Mouse (Mus musculus): ENCODE measurements at regions not wholly inside any gene's neighbourhood (a gene's known extent, or its start where the extent isn't known, plus 50 kb on each side); places are given as distances from the start of the nearest gene placed in this dataset.

- DNase-seq: no peak
Observed at GRCm38 (mm10) chr5:106051026-106051425, 174.7 kb downstream of the Zfp326 start.

- no peak for DNase-seq
Observed at GRCm38 (mm10) chr5:106044878-106045585, 168.7 kb downstream of the Zfp326 start.

- DNase-seq: no peak
Observed at GRCm38 (mm10) chr5:106038321-106038720, 162.0 kb downstream of the Zfp326 start.

- DNase-seq: peak; percentile 6
Observed at GRCm38 (mm10) chr5:106036176-106036575, 159.8 kb downstream of the Zfp326 start.

GRCm38 (mm10) chr5:106032956-106033355 is 156.6 kb downstream of the Zfp326 start:
- no peak for DNase-seq

- DNase-seq: no peak
Observed at GRCm38 (mm10) chr5:106026861-106027260, 150.5 kb downstream of the Zfp326 start.

GRCm38 (mm10) chr5:106004292-106004917 is 128.0 kb downstream of the Zfp326 start:
- DNase-seq: no peak

GRCm38 (mm10) chr5:106003321-106004291 is 127.2 kb downstream of the Zfp326 start:
- no peak for DNase-seq

- peak; percentile 9 for DNase-seq
Observed at GRCm38 (mm10) chr5:106002330-106002729, 126.0 kb downstream of the Zfp326 start.

GRCm38 (mm10) chr5:105994218-105994617 is 117.9 kb downstream of the Zfp326 start:
- no peak for DNase-seq

- DNase-seq: no peak
Observed at GRCm38 (mm10) chr5:105993066-105993760, 116.8 kb downstream of the Zfp326 start.

GRCm38 (mm10) chr5:105990777-105991176 is 114.4 kb downstream of the Zfp326 start:
- DNase-seq: no peak

GRCm38 (mm10) chr5:105986401-105986800 is 110.0 kb downstream of the Zfp326 start:
- peak; percentile 54 for DNase-seq

- no peak for DNase-seq
Observed at GRCm38 (mm10) chr5:105983131-105983530, 106.8 kb downstream of the Zfp326 start.

- DNase-seq: no peak
Observed at GRCm38 (mm10) chr5:105976746-105977145, 100.4 kb downstream of the Zfp326 start.

GRCm38 (mm10) chr5:105976076-105976475 is 99.7 kb downstream of the Zfp326 start:
- no peak for DNase-seq

GRCm38 (mm10) chr5:105975275-105976011 is 99.1 kb downstream of the Zfp326 start:
- DNase-seq: peak; percentile 31

GRCm38 (mm10) chr5:105974576-105975177 is 98.3 kb downstream of the Zfp326 start:
- no peak for DNase-seq
